Mouse (Mus musculus): ENCODE results near the gene Stk35.

GRCm38 (mm10) chr2:129796501-129796900, 3.8 kb upstream of the Stk35 start:
- TF ChIP-seq CTCF (IDR thresholded peaks at IDR 0.05): no peak
- TF ChIP-seq POLR2A (IDR thresholded peaks at IDR 0.05; ENCODE audit: insufficient read depth, low read depth, low read length): no peak
- TF ChIP-seq EP300 (IDR thresholded peaks at IDR 0.05; ENCODE audit: insufficient read depth, low read depth, low read length): no peak
